Mouse (Mus musculus) thymus, postnatal 0 days (tissue): Measurements from ENCODE around the gene Cbl. TPM values are rescaled to one million over a fixed set of nuclear protein-coding genes. Genes with fewer than 3 reads are reported as not detected.

Experiments
- DNase-seq: peaks from one replicate; pipeline ENCODE4 v3.0.0-alpha.2; 2015; ENCODE audit warnings: low spot score
- polyA plus RNA-seq: library from polyadenylated mRNA; unstranded; fragments of >200 nt; fragmentation: Nextera tagmentation; extraction: Ambion mirVana; gene quantifications from 2 replicates; pipeline ENCODE4 v1.2.1, GENCODE M21; 2015

Gene Cbl
- polyA plus RNA-seq, 1 experiment from 2014 or later, result 60.4 TPM

DNA sequence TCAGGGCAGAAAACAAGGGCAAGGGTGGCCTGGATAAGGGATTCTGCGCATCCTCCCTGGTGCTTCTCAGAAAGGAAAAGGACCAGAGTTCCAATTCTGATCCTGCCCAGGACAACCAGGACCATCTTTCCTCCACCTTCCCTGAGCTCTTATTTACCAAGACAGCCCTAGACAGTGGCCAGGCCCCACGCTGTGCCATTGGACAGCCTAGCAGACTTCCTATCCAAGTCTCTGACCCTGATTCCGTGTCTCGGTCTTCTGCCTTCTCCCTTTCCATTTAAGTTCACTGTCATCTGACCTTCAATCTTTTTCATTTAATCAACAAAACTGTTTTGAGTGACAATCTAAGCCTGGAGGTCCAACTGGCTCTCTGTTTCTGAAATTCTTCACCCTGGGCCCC, 127.3 kb downstream of the Cbl start:
- DNase-seq, result no peak

DNA sequence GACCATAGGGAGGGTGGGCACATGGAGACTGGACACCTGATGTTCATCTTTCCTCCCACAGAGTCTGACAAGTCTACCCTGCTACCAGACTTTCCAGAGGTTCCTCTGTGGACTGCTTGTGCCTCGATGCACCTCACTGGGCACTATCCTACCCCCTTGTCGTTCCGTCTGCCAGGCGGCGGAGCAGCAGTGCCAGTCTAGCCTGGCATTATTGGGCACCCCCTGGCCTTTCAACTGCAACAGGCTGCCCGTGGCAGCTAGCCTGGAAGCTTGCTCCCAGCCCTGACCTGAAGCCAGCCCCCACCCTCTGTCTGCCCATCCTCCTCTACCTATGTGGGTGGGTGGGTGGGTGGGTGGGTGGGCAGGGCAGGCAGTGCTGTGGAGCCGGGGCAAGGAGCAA, 127.7 kb downstream of the Cbl start:
- DNase-seq, result no peak

DNA sequence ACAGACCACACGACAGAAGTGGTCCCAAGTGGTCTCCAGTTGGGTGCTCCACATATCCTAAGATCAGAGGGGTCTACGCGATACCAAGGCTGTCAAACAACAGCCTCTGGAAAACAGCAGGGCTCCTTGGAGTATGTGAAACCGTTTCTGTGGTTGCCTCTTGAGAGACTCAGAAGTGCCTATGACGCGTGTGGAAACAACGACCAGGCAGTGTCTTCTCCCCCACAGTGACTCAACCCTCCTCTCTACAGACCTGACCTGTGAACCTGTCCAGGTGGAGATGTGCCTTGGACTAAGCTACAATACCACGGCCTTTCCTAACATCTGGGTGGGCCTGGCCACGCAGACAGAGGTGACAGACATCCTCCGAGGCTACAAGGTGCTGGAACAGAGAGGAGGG, 128.1 kb downstream of the Cbl start:
- DNase-seq, result no peak

DNA sequence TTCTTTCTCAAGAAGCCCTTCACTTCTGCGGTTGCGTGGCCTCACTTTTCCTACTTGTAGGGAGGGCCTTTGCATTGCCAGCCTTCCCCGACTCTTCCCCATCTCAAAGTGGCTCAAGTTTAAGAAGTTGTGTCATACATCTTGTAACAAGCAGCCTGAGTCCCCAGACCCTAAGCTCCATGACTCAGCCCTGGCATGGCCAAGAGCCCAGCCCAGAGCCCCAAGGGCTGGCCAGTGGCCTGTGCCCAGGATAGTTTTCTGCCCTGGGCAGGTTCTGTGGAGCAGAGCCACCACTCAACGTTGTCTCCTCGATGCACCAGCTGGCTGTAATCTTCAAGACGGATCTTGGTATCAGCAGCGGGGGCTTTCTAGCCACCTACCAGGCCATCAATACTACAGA, 129.0 kb downstream of the Cbl start:
- DNase-seq, result no peak

DNA sequence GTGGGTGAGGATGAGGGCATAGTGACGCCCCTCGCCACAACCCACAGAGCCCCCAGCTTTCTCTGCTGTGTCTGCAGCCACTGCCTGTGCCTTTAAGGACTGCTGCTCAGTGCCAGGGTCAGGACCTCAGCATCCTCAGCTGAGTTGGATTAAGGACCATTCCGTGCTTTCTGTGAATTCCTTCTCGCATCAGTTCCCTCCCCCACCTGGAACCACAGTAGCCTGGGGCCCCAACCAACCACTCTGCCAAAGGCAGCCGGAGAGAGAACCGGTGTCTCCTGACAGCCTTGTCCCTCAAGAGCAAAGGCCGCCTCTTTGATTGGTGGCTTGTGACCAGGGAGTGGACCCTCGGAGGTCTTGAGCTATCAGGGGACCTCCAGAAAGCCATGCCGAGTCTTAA, 132.4 kb downstream of the Cbl start, which contains the start of gene Mfrp:
Gene Mfrp, plus strand, starts transcription at position 240 of the 400 bp plus-strand sequence.
- DNase-seq, result no peak

DNA sequence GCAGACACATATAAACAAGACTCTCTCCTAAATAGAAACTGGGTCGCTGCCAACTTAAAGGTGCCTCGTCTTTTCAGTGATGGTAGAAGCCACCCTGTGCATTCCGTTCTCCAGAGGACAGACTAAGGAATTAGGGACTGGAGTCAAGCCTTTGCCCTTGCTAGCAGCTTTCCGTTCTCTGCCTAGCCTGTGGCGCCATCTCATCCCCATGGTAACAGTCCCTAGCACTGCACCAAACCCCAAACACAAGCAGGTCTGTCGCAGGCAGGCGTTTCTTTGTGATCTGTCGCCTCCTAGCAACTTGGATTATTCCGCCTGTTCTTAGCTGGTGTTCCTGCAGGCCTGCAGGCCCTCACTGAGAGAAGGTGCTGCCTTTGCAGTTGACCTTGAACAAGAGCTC, 137.3 kb downstream of the Cbl start:
- DNase-seq, result no peak

DNA sequence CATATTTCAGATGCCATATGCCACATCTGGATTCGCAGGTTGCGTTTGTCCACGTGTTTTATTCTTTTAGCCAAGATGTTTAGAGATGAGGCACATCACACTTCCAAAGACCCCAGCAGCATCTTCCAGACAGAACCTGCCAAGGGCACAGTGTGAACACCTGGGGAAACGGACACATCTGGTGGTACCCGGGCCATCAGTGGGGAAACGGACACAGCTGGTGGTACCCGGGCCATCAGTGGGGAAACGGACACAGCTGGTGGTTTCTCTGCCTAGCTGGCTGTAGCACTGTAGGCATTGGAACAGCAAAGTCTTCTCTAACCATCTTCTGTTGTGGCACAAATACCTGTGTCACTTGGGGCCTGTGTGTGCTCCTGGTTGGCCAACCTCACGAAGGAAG, 138.1 kb downstream of the Cbl start:
- DNase-seq, result no peak

DNA sequence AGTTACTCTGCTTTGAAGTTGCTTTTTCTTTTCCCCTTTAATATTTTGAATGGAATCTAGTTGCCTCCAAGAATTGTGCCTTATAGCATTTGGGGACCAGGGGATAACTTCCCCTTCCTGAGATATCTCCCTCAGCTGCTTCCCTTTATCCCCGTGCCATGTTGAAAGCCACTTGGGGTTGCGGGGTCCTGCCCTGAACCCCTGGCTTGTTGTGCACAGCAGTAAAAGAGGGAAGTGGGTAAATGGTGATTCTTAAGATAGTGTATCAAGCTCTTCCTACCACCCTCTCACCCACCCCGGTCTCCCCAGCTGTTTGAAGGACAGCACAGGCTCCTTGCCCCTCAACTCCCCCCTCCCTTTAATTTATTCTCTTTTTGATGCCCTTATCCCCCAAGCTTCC, 139.1 kb downstream of the Cbl start:
- DNase-seq, result no peak

DNA sequence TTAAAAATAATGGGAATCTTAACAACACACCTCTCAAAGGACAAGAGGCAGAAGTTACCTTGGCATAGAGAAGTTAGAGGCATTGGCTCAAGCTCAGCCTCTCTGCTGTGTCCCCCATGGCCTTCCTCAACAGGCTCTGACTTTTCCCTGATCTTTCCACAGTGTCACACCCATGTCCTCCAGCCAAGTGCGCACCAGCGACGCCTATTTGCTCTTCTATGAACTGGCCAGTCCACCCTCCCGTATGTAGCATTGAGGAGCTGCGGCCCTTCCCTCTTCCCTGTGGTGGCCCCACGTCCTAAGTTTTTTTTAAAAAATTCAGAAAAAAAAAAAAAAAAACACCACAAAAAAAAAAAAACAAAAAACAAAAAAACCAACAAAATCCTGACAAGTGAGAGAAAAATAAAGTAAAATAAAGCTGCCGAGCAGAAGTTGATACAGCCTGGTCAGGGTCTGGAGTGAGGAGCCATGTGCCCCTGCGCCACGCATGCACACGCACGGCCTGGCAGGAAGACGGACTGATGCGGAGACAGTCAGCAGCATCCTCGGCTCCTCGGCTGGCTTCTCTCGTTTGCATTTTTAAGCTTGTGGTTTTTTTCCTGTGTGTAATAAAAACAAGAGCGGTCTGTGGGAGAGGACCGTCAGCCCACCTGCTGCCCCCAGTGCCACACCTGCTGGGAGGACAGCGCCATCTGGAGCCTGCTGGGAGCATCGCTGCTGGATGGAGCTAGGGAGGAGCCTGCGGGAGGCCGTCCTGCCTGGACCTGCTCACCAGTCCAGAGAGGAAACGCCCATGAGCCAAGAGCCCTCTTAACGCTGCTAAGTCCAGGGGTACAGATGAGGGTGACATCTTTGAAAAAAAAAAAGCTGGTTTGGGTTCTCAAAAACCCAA, 140.0 kb downstream of the Cbl start:
- DNase-seq, result peak; percentile 83

Other genes starting within 250 kb of the Cbl start
- 415 and 436 TPM in 2 replicates for gene Thy1, start 190.7 kb downstream of the Cbl start, polyA plus RNA-seq
- 7.4 and 13.1 TPM in 2 replicates for gene Usp2, start 167.0 kb downstream of the Cbl start, polyA plus RNA-seq
- gene Mfrp, start 132.3 kb downstream of the Cbl start, polyA plus RNA-seq, result not detected in 2 replicates
- gene C1qtnf5, start 126.8 kb downstream of the Cbl start, polyA plus RNA-seq, result 1.2 and 2.0 TPM in 2 replicates
- 0.05 and 0.10 TPM in 2 replicates for gene Gm49380, start 120.5 kb downstream of the Cbl start, polyA plus RNA-seq
- gene Rnf26, start 120.5 kb downstream of the Cbl start, polyA plus RNA-seq, result 52.3 and 53.4 TPM in 2 replicates
- gene Mcam, start 99.6 kb downstream of the Cbl start, polyA plus RNA-seq, result 6.9 and 7.9 TPM in 2 replicates
- gene Ccdc153, start 6.6 kb upstream of the Cbl start, polyA plus RNA-seq, result 8.1 TPM in 2 replicates
- 0.45 and 0.49 TPM in 2 replicates for gene Pdzd3, start 17.4 kb upstream of the Cbl start, polyA plus RNA-seq
- gene Nlrx1, start 34.5 kb upstream of the Cbl start, polyA plus RNA-seq, result 5.9 and 6.3 TPM in 2 replicates
- gene Abcg4, start 54.6 kb upstream of the Cbl start, polyA plus RNA-seq, result 0.09 and 0.12 TPM in 2 replicates
- gene Hinfp, start 71.6 kb upstream of the Cbl start, polyA plus RNA-seq, result 22.4 and 22.6 TPM in 2 replicates
- gene C2cd2l, start 86.2 kb upstream of the Cbl start, polyA plus RNA-seq, result 11.0 and 11.2 TPM in 2 replicates
- 25.7 and 25.8 TPM in 2 replicates for gene Dpagt1, start 92.0 kb upstream of the Cbl start, polyA plus RNA-seq
- 454 and 470 TPM in 2 replicates for gene H2afx, start 100.6 kb upstream of the Cbl start, polyA plus RNA-seq
- gene Hmbs, start 110.2 kb upstream of the Cbl start, polyA plus RNA-seq, result 74.7 and 79.0 TPM in 2 replicates
- gene Vps11, start 127.6 kb upstream of the Cbl start, polyA plus RNA-seq, result 30.1 and 30.5 TPM in 2 replicates
- gene Hyou1, start 145.4 kb upstream of the Cbl start, polyA plus RNA-seq, result 13.1 and 18.5 TPM in 2 replicates
- gene Slc37a4, start 162.8 kb upstream of the Cbl start, polyA plus RNA-seq, result 16.4 and 18.1 TPM in 2 replicates
- gene Rps25, start 173.1 kb upstream of the Cbl start, polyA plus RNA-seq, result 3,300 and 3,396 TPM in 2 replicates
- gene Trappc4, start 173.6 kb upstream of the Cbl start, polyA plus RNA-seq, result 166 and 171 TPM in 2 replicates
- gene Ccdc84, start 184.5 kb upstream of the Cbl start, polyA plus RNA-seq, result 24.6 and 27.0 TPM in 2 replicates
- gene Foxr1, start 207.1 kb upstream of the Cbl start, polyA plus RNA-seq, result not detected in 2 replicates
- gene Upk2, start 220.9 kb upstream of the Cbl start, polyA plus RNA-seq, result 0.69 and 1.5 TPM in 2 replicates
- 3.2 and 4.4 TPM in 2 replicates for gene Bcl9l, start 248.8 kb upstream of the Cbl start, polyA plus RNA-seq